Mouse (Mus musculus) v-Abl transformed pro-B cells (cell line): ENCODE measurements around the gene Fhad1.

Source experiments
- in situ Hi-C, 2 experiments: fragments of 400-800 bp; cut with MboI; formaldehyde crosslinking; loops; one replicate each; pipeline ENCODE4 v1.15.1; 2025; ENCODE audit not compliant: unreplicated experiment in 2 of 2

Fhad1 gene

GRCm38 (mm10) chr4:141953291-141953690, 61.6 kb downstream of the Fhad1 start:
- in situ Hi-C loops, result loop anchor here (10.0 to 25.0 kb wide), 3 partner anchors 338 to 548 kb away; partner anchors contain the start of genes Clcnkb (in 1 of the 2), Hspb7 (in 1 of the 2) and Tmem82 (in 1 of the 2)

- in situ Hi-C loops, result loop anchor here (10.0 to 25.0 kb wide), 3 partner anchors 338 to 548 kb away; partner anchors contain the start of genes Clcnkb (in 1 of the 2), Hspb7 (in 1 of the 2) and Tmem82 (in 1 of the 2)
Measured at GRCm38 (mm10) chr4:141952824-141953223, 62.1 kb downstream of the Fhad1 start.

GRCm38 (mm10) chr4:141952114-141952513, 62.8 kb downstream of the Fhad1 start:
- in situ Hi-C loops, result loop anchor here (10.0 to 25.0 kb wide), 3 partner anchors 337 to 547 kb away; partner anchors contain the start of genes Clcnkb (in 1 of the 2), Hspb7 (in 1 of the 2) and Tmem82 (in 1 of the 2)

GRCm38 (mm10) chr4:141949436-141949835, 65.4 kb downstream of the Fhad1 start:
- in situ Hi-C loops, result no loop called here

- in situ Hi-C loops, result no loop called here
Measured at GRCm38 (mm10) chr4:141948822-141949221, 66.1 kb downstream of the Fhad1 start.

GRCm38 (mm10) chr4:141942403-141942802, 72.5 kb downstream of the Fhad1 start:
- in situ Hi-C loops, result no loop called here

- in situ Hi-C loops, result no loop called here
Measured at GRCm38 (mm10) chr4:141941289-141941688, 73.6 kb downstream of the Fhad1 start.

- in situ Hi-C loops, result no loop called here
Measured at GRCm38 (mm10) chr4:141938535-141938934, 76.3 kb downstream of the Fhad1 start.

- in situ Hi-C loops, result no loop called here
Measured at GRCm38 (mm10) chr4:141932785-141933574, 81.9 kb downstream of the Fhad1 start.

- in situ Hi-C loops, result no loop called here
Measured at GRCm38 (mm10) chr4:141931526-141931925, 83.4 kb downstream of the Fhad1 start.

- in situ Hi-C loops, result no loop called here
Measured at GRCm38 (mm10) chr4:141930001-141930400, 84.9 kb downstream of the Fhad1 start.

GRCm38 (mm10) chr4:141928881-141929281, 86.0 kb downstream of the Fhad1 start:
- in situ Hi-C loops, result no loop called here

GRCm38 (mm10) chr4:141925781-141926345, 89.0 kb downstream of the Fhad1 start:
- in situ Hi-C loops, result no loop called here

- in situ Hi-C loops, result no loop called here
Measured at GRCm38 (mm10) chr4:141923961-141924360, 90.9 kb downstream of the Fhad1 start.

- in situ Hi-C loops, result no loop called here
Measured at GRCm38 (mm10) chr4:141920391-141920790, 94.5 kb downstream of the Fhad1 start.

GRCm38 (mm10) chr4:141917735-141918419, 97.0 kb downstream of the Fhad1 start:
- in situ Hi-C loops, result no loop called here

- in situ Hi-C loops, result no loop called here
Measured at GRCm38 (mm10) chr4:141914040-141914439, 100.8 kb downstream of the Fhad1 start.

- in situ Hi-C loops, result no loop called here
Measured at GRCm38 (mm10) chr4:141913201-141913993, 101.5 kb downstream of the Fhad1 start.

GRCm38 (mm10) chr4:141904710-141905109, 110.2 kb downstream of the Fhad1 start:
- in situ Hi-C loops, result no loop called here

GRCm38 (mm10) chr4:141902479-141902858, 112.4 kb downstream of the Fhad1 start:
- in situ Hi-C loops, result no loop called here
